Mouse (Mus musculus) monocyte, adult 5-6 weeks (primary cell): ENCODE measurements around the gene Zfp664. TPM values are rescaled to one million over a fixed set of nuclear protein-coding genes. Genes with fewer than 3 reads are reported as not detected.

Source experiments
- total RNA-seq: library from RNA; stranded (forward); fragments of 200-1000, 200-491, 200-594 nt; gene quantifications from 3 replicates; pipeline ENCODE4 v1.2.3, GENCODE M21; 2017

Gene Zfp664
- total RNA-seq, 1 experiment from 2014 or later = 19.3 TPM

Other genes starting within 250 kb of the Zfp664 start
- 26.6 to 55.9 TPM (median 27.8 TPM) in 3 replicates for gene Atp6v0a2, start 234.1 kb upstream of the Zfp664 start, total RNA-seq
- not detected in 3 replicates for gene Dnah10, start 137.6 kb upstream of the Zfp664 start, total RNA-seq
- 0.96 to 9.1 TPM (median 1.6 TPM) in 3 replicates for gene Ccdc92, start 267 bp upstream of the Zfp664 start, total RNA-seq
- gene Rflna, start 140.5 kb downstream of the Zfp664 start, total RNA-seq = not detected in 3 replicates